Mouse (Mus musculus) thymus, adult 2 months (tissue): ENCODE measurements around the gene Arf4.

ENCODE experiments used
- CTCF ChIP-seq: fragments of 200-500 bp; IDR thresholded peaks from 2 replicates; pipeline ENCODE4 v1.5.1; 2012; ENCODE audit warnings: mild to moderate bottlenecking, control low read depth, low read length, moderate library complexity, borderline replicate concordance; ENCODE audit not compliant: control insufficient read depth, poor library complexity, insufficient read depth; ENCODE audit errors: extremely low read depth
- POLR2A ChIP-seq: fragments of 200-500 bp; IDR thresholded peaks from 2 replicates; pipeline ENCODE4 v1.6.1; 2012; ENCODE audit warnings: mild to moderate bottlenecking, low read length, control low read depth, moderate library complexity; ENCODE audit not compliant: control insufficient read depth, poor library complexity, insufficient read depth; ENCODE audit errors: extremely low read depth

DNA sequence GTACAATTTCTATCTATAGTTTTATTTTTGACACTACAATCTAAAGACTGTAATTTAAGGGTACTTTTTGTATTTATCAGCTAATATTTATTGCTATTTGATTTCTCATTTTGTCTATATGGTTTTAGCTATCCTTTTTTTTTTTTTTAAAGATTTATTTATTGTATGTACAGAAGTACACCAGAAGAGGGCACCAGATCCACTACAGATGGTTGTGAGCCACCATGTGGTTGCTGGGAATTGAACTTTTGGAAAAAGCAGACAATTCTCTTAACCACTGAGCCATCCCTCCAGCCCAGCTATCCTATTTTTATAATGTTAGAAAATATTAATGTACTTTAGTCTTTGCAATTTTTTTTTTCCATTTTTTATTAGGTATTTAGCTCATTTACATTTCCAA is 60.0 kb downstream of the Arf4 start:
- TF ChIP-seq POLR2A = no peak
- TF ChIP-seq CTCF = no peak
